In the genomic region with DNA sequence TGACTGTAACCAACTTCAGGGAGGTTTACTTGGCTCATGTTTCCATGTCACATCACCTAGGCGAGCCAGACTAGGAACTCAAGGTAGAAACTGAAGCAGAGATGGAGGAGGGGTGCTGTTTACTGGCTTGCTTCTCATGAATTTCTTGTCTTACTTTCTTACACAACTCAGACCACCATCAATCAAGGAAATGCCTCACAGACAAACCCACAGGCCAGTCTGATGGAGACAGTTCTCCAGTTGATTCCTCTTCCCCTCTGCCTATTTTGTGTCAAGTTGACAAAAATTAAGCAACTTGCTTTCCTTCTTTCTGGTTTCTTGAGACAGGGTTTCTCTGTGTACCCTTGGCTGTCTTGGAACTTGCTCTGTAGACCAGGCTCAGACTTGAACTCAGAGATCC, we compare ENCODE assay signal across 15 mouse cellular contexts.
"Had no signal": no experiment of that assay in that cellular context is flagged by ENCODE, and none has a peak within 500 bp of the region (broad histone marks: within the 10 kb centered on the region; RNA-seq: fewer than 3 reads in every experiment).

No protein-coding gene starts in this region.

- H3K4me1 ChIP-seq: neural tube, embryonic 12.5 days; neural tube, embryonic 13.5 days; neural tube, embryonic 15.5 days; stomach, embryonic 15.5 days had no signal

- H3K9ac ChIP-seq: neural tube, embryonic 12.5 days; neural tube, embryonic 13.5 days; neural tube, embryonic 15.5 days; stomach, embryonic 15.5 days had no signal

- H3K36me3 ChIP-seq: neural tube, embryonic 12.5 days; neural tube, embryonic 13.5 days; neural tube, embryonic 15.5 days; stomach, embryonic 15.5 days had no signal

- H3K4me3 ChIP-seq: neural tube, embryonic 12.5 days; neural tube, embryonic 13.5 days; neural tube, embryonic 15.5 days; stomach, embryonic 15.5 days had no signal

- H3K27me3 ChIP-seq: neural tube, embryonic 12.5 days; neural tube, embryonic 13.5 days; neural tube, embryonic 15.5 days; stomach, embryonic 15.5 days had no signal

- H3K4me2 ChIP-seq: neural tube, embryonic 12.5 days; neural tube, embryonic 13.5 days; neural tube, embryonic 15.5 days; stomach, embryonic 15.5 days had no signal

- DNase-seq: retina, postnatal 1 day; right cerebral cortex, adult 18-20 months; right cerebral cortex, postnatal 14 days; right cerebral cortex, postnatal 4 days; spleen, adult 18-20 months; thymus, adult 18-20 months; thymus, adult 2 months; thymus, postnatal 14 days; thymus, postnatal 36 days; thymus, postnatal 4 days had no signal

- H3K9me3 ChIP-seq: neural tube, embryonic 12.5 days; neural tube, embryonic 13.5 days; neural tube, embryonic 15.5 days; stomach, embryonic 15.5 days had no signal

- H3K27ac ChIP-seq: neural tube, embryonic 12.5 days; neural tube, embryonic 13.5 days; neural tube, embryonic 15.5 days; stomach, embryonic 15.5 days; stomach, postnatal 0 days had no signal
